Mouse (Mus musculus) urinary bladder, postnatal 25 days (tissue): ENCODE data around the gene Olfr157.
"Not testable (repeated sequence)": the region's sequence is repeated elsewhere in the genome, so short reads cannot be mapped to it uniquely, and the experiment has no call there.

Source experiments
- DNase-seq: peaks from one replicate; pipeline ENCODE4 v3.0.0; 2022; ENCODE audit warnings: low spot score

The Olfr157 gene

GRCm38 (mm10) chr4:43795844-43796243 is 44.2 kb downstream of the Olfr157 start:
- not testable (repeated sequence) for DNase-seq

GRCm38 (mm10) chr4:43795296-43795695 is 44.7 kb downstream of the Olfr157 start:
- no peak for DNase-seq
